Mouse (Mus musculus): ENCODE measurements around the gene Dcdc2c. TPM values are rescaled to one million over a fixed set of nuclear protein-coding genes. Genes with fewer than 3 reads are reported as not detected.

The Dcdc2c gene
- polyA plus RNA-seq, 1 experiment from 2014 or later = 0.22 TPM

DNA sequence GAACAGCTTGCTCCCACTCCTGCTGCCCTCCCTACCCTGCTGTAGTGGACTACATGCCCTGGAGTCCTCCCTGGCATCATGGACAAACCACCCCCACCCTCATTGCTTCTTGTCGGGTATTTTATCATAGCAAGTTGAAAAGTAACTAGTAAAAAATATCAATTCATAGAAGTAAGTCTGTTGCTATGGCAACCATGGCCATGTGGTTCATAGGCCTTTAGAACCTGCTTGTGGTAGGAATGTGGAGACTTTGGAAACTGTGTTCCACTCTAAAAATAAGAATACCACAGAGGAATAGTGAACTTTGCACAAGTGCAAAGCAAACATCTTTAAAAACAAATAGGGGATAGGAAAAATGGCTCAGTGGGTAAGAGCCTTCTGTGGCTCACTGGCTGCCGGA, 20.0 kb upstream of the Dcdc2c start:
- Histone ChIP-seq H3K36me3 (replicated peaks) (no peaks in the 10 kb centered on the region), H3K27ac (no peak overlapping the region), H3K27me3 (ENCODE audit: poor library complexity, severe bottlenecking) (no peaks in the 10 kb centered on the region), H3K4me3 (no peak overlapping the region), H3K9me3 (0 out of 2 replicates have a peak, but pooled peaks cover 3% of the 10 kb centered on the region), H3K4me1 (peaks cover 2% of the 10 kb centered on the region; the same call in 1 of the 2 replicates)
- 92% methylated on average over 2 of the region's 2 CpGs for WGBS
- no peak for DNase-seq (ENCODE audit: extremely low spot score, low spot score)

DNA sequence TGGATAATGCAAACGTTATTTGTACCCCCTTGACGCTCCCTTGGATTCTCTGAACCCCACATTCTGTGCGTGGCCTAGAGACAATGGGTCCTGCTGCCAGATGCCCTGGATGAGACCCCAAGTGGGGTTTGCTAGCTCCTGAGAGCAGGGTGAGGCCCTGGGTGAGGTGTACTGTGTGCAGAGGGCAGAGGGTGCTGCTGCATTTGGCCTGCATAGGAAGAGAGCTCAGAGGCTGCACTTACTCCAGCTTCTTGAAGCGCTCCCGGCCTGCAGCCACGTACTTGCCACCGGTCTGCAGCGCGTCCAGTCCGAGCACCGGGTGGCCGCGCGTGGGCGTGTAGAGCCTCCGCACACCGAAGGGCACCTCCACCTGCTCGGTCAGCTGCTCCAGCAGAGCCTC, 424 bp downstream of the Dcdc2c start:
- Histone ChIP-seq H3K4me1 (peaks cover 8% of the 10 kb centered on the region), H3K27me3 (ENCODE audit: poor library complexity, severe bottlenecking) (no peaks in the 10 kb centered on the region), H3K27ac (no peak overlapping the region), H3K9me3 (no peaks in the 10 kb centered on the region), H3K36me3 (replicated peaks) (no peaks in the 10 kb centered on the region), H3K4me3 (no peak overlapping the region)
- no peak for DNase-seq (ENCODE audit: extremely low spot score, low spot score)
- WGBS = 80% methylated on average over 18 of the region's 18 CpGs

DNA sequence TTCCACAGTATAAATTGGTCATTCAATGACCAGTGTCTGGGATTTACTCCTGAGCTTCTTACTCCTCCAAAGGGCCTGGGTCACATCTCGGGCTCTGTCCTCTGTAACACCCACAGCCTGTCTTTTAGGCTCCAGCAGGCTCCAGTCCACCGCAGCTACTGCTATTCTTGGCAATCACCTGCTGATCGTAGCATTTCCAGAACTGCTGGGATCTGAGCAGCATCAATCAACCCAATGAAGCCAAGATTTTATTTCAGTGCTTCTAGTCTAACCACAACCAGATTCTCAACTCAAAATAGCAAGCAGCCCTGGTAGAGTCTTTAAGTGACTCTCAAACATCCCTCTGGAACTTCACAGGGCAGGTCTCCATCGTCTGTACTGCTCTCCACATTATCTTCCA, 3.3 kb downstream of the Dcdc2c start:
- Histone ChIP-seq H3K27ac (no peak overlapping the region), H3K9me3 (no peaks in the 10 kb centered on the region), H3K4me1 (peaks cover 8% of the 10 kb centered on the region), H3K27me3 (ENCODE audit: poor library complexity, severe bottlenecking) (no peaks in the 10 kb centered on the region), H3K4me3 (no peak overlapping the region), H3K36me3 (replicated peaks) (no peaks in the 10 kb centered on the region)
- 80% methylated on average over 4 of the region's 4 CpGs for WGBS
- DNase-seq (ENCODE audit: extremely low spot score, low spot score) = no peak

DNA sequence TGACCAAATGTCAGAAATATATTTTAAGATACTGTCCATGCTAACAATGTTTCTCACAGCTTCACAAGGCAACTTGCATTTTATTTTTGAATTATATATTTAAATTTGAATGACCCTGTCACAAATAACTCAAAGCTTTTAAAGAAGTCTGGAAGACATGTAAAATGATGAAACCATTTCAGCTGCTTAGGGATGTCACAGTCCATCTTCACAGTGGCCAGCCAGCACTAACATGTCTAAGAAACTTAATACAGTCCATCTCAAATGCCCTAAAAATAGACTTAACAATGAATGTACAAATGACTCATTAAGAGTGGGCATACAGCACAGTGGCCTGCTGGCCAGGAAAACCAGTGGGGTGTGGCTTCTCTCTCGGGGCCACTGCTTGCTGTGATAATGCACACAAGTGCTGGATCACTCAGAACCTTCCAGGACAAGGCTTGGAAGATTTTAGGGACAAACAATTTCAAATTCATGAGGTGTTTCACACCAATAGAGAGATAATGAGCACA, 37.9 kb downstream of the Dcdc2c start:
- 61% methylated on average over 1 of the region's 1 CpGs for WGBS

DNA sequence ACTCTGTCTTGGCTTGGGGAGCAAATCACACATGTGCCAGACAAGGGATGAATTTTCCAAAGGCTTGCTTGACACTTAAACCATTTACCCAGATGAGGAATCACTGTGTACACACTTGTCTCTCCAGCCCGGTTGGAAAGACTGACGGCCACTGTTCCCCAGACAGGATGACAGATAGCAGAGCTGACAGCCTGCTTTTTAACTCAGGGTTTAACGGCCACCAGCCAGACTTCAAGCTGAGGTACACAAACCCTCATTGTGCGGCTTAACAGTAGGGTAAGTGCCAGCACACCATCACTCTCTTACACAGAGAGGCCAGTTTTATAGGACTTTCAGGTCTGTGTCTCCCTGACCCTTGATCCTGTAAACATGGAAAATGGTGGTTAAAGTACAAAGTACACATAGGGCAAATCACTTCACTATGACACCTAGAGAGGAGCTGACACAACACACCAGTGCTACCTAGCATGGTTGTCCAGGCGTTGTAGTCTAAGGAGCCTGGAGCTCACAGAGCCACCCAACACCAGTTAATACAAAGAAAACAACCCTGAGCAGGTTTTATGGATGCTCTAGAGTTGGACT, 42.4 kb downstream of the Dcdc2c start:
- H3K9me3 ChIP-seq = peaks cover 6% of the 10 kb centered on the region; the same call in 1 of the 2 replicates
- no peak overlapping the region for H3K4me3 ChIP-seq
- H3K4me1 ChIP-seq = no peaks in the 10 kb centered on the region
- 68% methylated on average over 5 of the region's 5 CpGs for WGBS
- no peaks in the 10 kb centered on the region for H3K27me3 ChIP-seq (ENCODE audit: poor library complexity, severe bottlenecking)
- H3K27ac ChIP-seq = no peak overlapping the region
- no peak for DNase-seq (ENCODE audit: extremely low spot score, low spot score)
- H3K36me3 ChIP-seq (replicated peaks) = no peaks in the 10 kb centered on the region

More for the DNA sequence above, 37.9 kb downstream of the Dcdc2c start:
- no peaks in the 10 kb centered on the region for H3K4me1 ChIP-seq
- no peaks in the 10 kb centered on the region for H3K27me3 ChIP-seq (ENCODE audit: poor library complexity, severe bottlenecking)
- DNase-seq (ENCODE audit: extremely low spot score, low spot score) = no peak
- peaks cover 6% of the 10 kb centered on the region; the same call in 1 of the 2 replicates for H3K9me3 ChIP-seq
- no peak overlapping the region for H3K4me3 ChIP-seq
- no peaks in the 10 kb centered on the region for H3K36me3 ChIP-seq (replicated peaks)
- H3K27ac ChIP-seq = no peak overlapping the region

DNA sequence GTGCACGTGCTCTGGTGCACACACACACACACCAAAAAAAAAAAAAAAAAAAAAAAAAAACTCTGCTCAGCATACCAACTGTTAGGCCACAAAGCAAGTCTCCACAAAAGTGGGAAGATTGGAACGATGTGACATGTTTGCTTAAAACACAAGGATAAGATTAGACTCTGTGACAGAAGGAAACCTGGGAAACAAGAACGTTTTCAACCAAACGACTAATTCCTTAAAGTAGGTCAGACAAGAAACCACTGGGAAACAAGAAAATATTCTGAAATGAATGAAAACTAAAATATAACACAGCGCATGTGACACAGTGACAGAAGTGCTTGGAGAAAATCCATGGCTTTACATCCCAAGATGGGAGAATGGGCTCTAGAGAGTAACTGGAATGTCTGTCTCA, 57.9 kb downstream of the Dcdc2c start:
- no peaks in the 10 kb centered on the region for H3K27me3 ChIP-seq (ENCODE audit: poor library complexity, severe bottlenecking)
- 93% methylated on average over 5 of the region's 5 CpGs for WGBS
- H3K4me3 ChIP-seq = no peak overlapping the region
- H3K27ac ChIP-seq = no peak overlapping the region
- H3K9me3 ChIP-seq = no peaks in the 10 kb centered on the region
- no peaks in the 10 kb centered on the region for H3K4me1 ChIP-seq
- no peak for DNase-seq (ENCODE audit: extremely low spot score, low spot score)
- H3K36me3 ChIP-seq (replicated peaks) = no peaks in the 10 kb centered on the region

DNA sequence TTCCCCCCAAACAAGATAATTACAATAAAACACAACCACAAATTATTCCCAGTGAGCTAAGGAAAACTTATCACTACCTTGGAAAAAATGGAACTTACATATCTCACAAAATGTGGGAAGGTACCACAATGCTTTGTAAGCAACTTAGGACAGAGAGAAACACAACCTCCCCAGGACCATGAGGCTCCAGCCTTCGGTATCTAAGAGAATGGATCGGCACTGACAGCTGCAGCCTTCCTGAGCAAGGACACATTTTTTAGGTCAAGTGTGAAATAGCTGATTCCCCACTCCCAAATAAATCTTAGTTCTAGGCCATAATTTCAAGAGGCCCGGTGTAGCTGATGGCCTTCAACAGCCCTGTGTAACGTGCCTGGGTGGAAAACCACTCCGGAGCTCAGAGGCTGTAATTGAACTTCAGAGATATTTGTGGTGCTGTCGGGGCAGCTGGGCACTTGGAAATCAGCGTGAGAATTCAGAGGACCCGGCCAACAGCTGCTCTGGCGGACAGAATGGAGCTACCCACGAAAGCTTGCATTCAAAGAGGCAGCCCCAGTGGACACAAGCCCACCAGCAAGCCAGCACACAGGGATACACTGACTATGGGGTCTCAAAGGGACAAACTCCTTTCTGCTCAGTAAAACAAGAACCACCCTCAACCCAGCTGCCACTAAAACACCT, 69.6 kb downstream of the Dcdc2c start:
- no peak for DNase-seq (ENCODE audit: extremely low spot score, low spot score)
- Histone ChIP-seq H3K36me3 (replicated peaks) (no peaks in the 10 kb centered on the region), H3K9me3 (no peaks in the 10 kb centered on the region), H3K4me3 (no peak overlapping the region), H3K27ac (no peak overlapping the region), H3K27me3 (ENCODE audit: poor library complexity, severe bottlenecking) (no peaks in the 10 kb centered on the region), H3K4me1 (no peaks in the 10 kb centered on the region)
- WGBS = 85% methylated on average over 10 of the region's 10 CpGs

DNA sequence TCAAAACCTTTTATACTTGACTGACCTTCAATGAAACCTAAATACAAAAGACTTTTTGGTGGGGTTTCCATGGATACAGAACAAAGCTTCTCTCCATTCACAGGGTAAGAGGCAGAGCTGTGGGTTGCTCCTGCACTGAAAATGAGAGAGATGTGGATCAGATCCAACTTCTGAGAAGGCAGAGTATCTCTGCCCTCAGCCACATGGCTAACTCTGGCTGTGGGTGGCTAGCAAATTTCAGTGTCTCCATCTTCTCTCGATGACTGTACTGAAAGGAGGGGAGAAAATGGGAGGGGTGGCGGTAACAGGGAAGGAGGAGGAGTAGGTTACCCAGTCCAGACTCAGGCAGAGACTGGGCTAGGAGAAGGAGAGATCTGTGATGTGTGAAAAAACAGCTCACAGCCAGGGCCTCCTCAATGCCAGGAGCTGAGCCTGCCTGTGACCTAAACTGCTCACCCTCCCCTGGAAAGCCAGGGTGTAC, 91.2 kb downstream of the Dcdc2c start:
- WGBS = 27% methylated on average over 2 of the region's 2 CpGs
- peak; percentile 63 for DNase-seq (ENCODE audit: extremely low spot score, low spot score)
- Histone ChIP-seq H3K4me3 (peak overlapping the region; percentile 22; the same call in 1 of the 2 replicates), H3K27me3 (ENCODE audit: poor library complexity, severe bottlenecking) (no peaks in the 10 kb centered on the region), H3K4me1 (peaks cover 26% of the 10 kb centered on the region), H3K9me3 (peaks cover 9% of the 10 kb centered on the region), H3K27ac (peak overlapping the region; percentile 89), H3K36me3 (replicated peaks) (no peaks in the 10 kb centered on the region)

DNA sequence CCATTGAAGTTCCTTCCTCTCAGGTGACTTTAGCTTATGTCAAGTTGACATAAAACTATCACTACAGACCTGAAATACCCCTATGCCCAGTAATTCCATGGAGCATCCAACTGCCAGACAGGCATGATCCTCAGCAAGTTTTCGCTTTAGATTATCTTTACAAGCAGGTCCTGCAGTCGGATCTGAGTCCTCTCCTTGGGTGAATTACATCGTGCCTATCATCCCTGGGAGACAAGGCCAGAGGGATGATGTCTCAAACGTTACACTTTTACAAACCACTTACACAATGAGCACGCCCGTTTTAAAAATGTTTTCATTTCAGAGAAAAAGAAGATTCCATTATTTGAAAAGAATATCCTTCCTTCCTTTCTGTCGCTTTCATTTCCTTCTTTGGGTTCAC, 91.7 kb downstream of the Dcdc2c start:
- 25% methylated on average over 7 of the region's 7 CpGs for WGBS
- no peaks in the 10 kb centered on the region for H3K27me3 ChIP-seq (ENCODE audit: poor library complexity, severe bottlenecking)
- DNase-seq (ENCODE audit: extremely low spot score, low spot score) = peak; percentile 16
- H3K4me3 ChIP-seq = 0 out of 2 replicates have a peak overlapping the region, but pooled peaks have one; percentile 10
- no peaks in the 10 kb centered on the region for H3K36me3 ChIP-seq (replicated peaks)
- H3K27ac ChIP-seq = peak overlapping the region; percentile 89
- H3K4me1 ChIP-seq = peaks cover 26% of the 10 kb centered on the region
- peaks cover 9% of the 10 kb centered on the region for H3K9me3 ChIP-seq

DNA sequence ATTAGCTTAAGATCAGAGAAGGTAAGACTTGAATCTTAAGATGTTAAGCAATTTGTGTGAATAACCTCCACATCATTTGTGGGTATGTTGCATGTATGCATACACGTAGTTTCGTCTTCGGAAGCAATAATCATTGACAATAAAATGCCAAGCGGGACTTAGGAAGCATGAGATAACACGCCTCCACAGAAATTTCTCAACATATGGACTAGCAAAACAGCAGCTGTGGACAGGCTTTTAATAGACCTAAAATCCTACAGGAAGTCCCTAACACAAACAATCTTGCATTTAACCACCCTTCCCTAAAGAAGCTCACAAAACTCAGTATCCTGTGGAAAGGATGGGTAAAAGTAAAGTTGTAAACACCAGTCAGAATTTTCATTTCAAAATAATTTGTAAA, 93.4 kb downstream of the Dcdc2c start:
- no peaks in the 10 kb centered on the region for H3K36me3 ChIP-seq (replicated peaks)
- H3K9me3 ChIP-seq = peaks cover 9% of the 10 kb centered on the region
- H3K4me3 ChIP-seq = no peak overlapping the region
- H3K4me1 ChIP-seq = peaks cover 26% of the 10 kb centered on the region
- H3K27ac ChIP-seq = no peak overlapping the region
- WGBS = 98% methylated on average over 5 of the region's 5 CpGs
- DNase-seq (ENCODE audit: extremely low spot score, low spot score) = no peak
- no peaks in the 10 kb centered on the region for H3K27me3 ChIP-seq (ENCODE audit: poor library complexity, severe bottlenecking)

DNA sequence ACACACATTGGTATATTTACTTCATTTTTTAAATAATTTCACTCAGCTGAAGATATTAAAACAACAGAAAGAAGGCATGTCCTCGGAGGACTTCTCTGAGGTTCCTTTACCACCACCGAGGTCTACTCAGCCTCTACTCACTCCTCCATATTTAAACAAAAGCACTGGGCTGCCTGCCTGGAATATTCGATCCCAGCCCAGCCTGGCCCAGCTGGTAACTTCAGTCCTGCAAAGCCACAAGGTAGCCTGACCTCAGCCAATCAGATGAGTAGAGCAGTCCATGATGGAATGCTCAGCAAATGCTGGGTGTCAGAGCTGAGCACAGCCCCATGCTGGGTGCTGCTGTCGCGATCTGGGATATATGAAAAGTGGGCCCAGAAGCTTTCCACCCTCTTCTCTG, 115.7 kb downstream of the Dcdc2c start:
- H3K27me3 ChIP-seq (ENCODE audit: poor library complexity, severe bottlenecking) = no peaks in the 10 kb centered on the region
- H3K4me3 ChIP-seq = no peak overlapping the region
- H3K4me1 ChIP-seq = peaks cover 7% of the 10 kb centered on the region
- no peak overlapping the region for H3K27ac ChIP-seq
- 77% methylated on average over 5 of the region's 5 CpGs for WGBS
- H3K9me3 ChIP-seq = no peaks in the 10 kb centered on the region
- no peaks in the 10 kb centered on the region for H3K36me3 ChIP-seq (replicated peaks)
- no peak for DNase-seq (ENCODE audit: extremely low spot score, low spot score)

DNA sequence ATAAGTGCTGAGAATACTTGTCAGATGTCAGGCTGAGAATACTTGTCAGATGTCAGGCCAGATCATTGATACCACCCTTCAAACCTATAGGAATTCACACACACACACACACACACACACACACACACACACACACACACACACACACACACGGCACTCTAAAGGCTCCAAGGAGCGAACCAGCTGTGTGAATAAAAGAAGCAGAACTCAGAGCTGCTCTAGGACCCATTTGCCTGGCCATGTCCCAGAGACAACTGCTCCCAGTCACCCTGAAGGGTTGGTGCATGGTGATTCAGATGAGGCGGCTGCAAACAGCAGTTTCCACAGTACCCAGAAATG, 119.5 kb downstream of the Dcdc2c start:
- Histone ChIP-seq H3K27me3 (ENCODE audit: poor library complexity, severe bottlenecking) (no peaks in the 10 kb centered on the region), H3K9me3 (peaks cover 13% of the 10 kb centered on the region), H3K36me3 (replicated peaks) (0 out of 2 replicates have a peak, but pooled peaks cover 6% of the 10 kb centered on the region), H3K4me3 (no peak overlapping the region), H3K4me1 (peaks cover 7% of the 10 kb centered on the region), H3K27ac (peak overlapping the region; percentile 45; the same call in 1 of the 2 replicates)
- no peak for DNase-seq (ENCODE audit: extremely low spot score, low spot score)
- WGBS = 89% methylated on average over 3 of the region's 3 CpGs

Measured in forebrain, embryonic 10.5 days (tissue).